Mouse (Mus musculus) monocyte, adult 5-6 weeks (primary cell): Measurements from ENCODE around the gene Idi2. TPM values are rescaled to one million over a fixed set of nuclear protein-coding genes. Genes with fewer than 3 reads are reported as not detected.
"Not testable (repeated sequence)": the region's sequence is repeated elsewhere in the genome, so short reads cannot be mapped to it uniquely, and the experiment has no call there.

Source experiments
- ATAC-seq: fragments of 153-309, 156-312 bp; replicated peaks from 2 replicates; pipeline ENCODE4 v1.8.0; 2017; ENCODE audit warnings: mild to moderate bottlenecking; ENCODE audit not compliant: low TSS enrichment, insufficient number of reproducible peaks, severe bottlenecking, poor library complexity, low FRiP score
- total RNA-seq: library from RNA; stranded (forward); fragments of 200-1000, 200-491, 200-594 nt; gene quantifications from 3 replicates; pipeline ENCODE4 v1.2.3, GENCODE M21; 2017

Idi2 gene
- total RNA-seq, 1 experiment from 2014 or later = not detected

GRCm38 (mm10) chr13:8995159-8995989 lies 42.7 kb downstream of the Idi2 start:
- peak; percentile 24 for ATAC-seq

- peak; percentile 97 for ATAC-seq
Observed at GRCm38 (mm10) chr13:8995990-8996786, 43.5 kb downstream of the Idi2 start, which contains the start of gene Gtpbp4. TSS of gene Gtpbp4 (minus strand) at chr13:8996083.

- ATAC-seq = not testable (repeated sequence)
Observed at GRCm38 (mm10) chr13:8997221-8997620, 44.6 kb downstream of the Idi2 start.

GRCm38 (mm10) chr13:8999464-8999863 lies 46.8 kb downstream of the Idi2 start:
- no peak for ATAC-seq

- no peak for ATAC-seq
Observed at GRCm38 (mm10) chr13:9003306-9003705, 50.6 kb downstream of the Idi2 start.

Other genes starting within 250 kb of the Idi2 start
- 59.4 to 77.2 TPM (median 65.0 TPM) in 3 replicates for gene Wdr37, start 81.0 kb upstream of the Idi2 start, total RNA-seq
- gene Idi1, start 67.4 kb upstream of the Idi2 start, total RNA-seq = 20.5 to 25.2 TPM (median 24.8 TPM) in 3 replicates
- not detected in 3 replicates for gene Gm9745, start 4.6 kb upstream of the Idi2 start, total RNA-seq
- gene Gtpbp4, start 43.2 kb downstream of the Idi2 start, total RNA-seq = 81.0 to 109 TPM (median 83.8 TPM) in 3 replicates
- 46.8 to 79.4 TPM (median 51.9 TPM) in 3 replicates for gene Larp4b, start 141.0 kb downstream of the Idi2 start, total RNA-seq